Mouse (Mus musculus) T-helper 17 cell (primary cell): ENCODE measurements around the gene Pimreg.

Source experiments
- in situ Hi-C, 2 experiments: fragments of 300-600 bp; cut with MboI, MseI; formaldehyde crosslinking; loops; 1 replicate in 1 of 2; 2 replicates in 1 of 2; pipeline ENCODE4 v1.15.1; 2025; ENCODE audit warnings: high pct_unique_total_duplicates in 2 of 2

The Pimreg gene

DNA sequence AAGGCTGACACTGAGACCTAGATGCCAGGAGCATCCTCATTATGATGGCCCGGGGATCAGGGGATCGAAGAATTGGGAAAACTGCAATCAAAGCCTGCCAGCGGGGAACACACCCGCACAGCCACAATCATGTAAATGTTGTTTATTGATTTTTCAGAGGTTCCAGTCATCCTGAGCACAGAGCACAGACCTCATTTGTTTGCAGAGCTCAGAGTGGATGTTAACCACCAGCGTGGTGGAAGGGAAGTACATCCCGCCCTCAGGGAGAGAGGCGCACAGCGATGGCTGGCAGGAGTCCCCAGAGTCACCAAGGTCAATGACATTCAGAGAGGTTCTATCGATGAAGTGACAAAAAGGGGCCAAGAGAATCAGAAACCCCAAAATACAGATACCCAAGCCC, 14.0 kb upstream of the Pimreg start:
- in situ Hi-C loops = loop anchor here (10.0 to 25.0 kb wide), 2 partner anchors 353 to 991 kb away; partner anchors contain the start of gene 6330403K07Rik (in 1 of the 2)

DNA sequence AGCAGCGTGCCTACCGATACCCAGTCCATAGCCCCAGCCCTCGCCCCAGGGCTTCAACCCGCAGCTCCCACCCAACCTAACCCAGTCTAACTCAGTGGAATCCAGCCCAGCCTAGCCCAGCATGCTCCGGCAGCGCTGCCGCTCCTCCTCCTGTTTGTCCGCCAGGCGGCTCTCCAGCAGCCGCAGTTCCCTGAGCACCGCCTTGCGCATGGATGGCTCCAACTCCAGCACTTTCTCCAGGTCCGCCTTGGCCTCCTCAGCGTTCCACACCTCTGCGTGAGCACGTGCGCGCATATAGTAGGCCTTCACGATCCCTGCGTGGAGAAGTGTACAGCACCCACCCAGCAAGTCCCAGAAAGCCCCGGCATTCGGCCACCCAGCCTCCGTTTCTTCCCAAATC, 12.7 kb upstream of the Pimreg start:
- in situ Hi-C loops = loop anchor here (10.0 to 25.0 kb wide), 2 partner anchors 354 to 992 kb away; partner anchors contain the start of gene 6330403K07Rik (in 1 of the 2)

DNA sequence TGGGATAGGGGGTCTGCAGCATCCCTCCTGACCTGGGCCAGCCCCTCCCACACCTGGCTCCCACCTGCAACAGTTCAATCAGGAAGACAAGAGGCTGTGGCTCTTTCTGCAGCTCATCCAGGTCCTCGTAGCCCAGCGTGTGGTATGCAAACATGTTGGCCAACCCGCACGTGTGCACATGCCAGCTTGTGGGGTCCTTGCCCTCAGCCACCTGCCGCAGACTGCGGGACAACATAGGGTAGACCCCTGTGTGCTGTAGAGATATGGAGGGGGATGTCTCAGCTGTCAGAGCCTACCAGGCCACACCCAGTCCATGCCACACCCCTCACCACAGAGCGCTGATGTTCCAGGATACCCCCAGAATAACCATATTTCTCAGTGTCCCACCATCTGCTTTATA, 10.5 kb upstream of the Pimreg start:
- in situ Hi-C loops = loop anchor here (10.0 to 25.0 kb wide), 2 partner anchors 697 to 994 kb away; partner anchors contain the start of gene 6330403K07Rik (in 1 of the 2)

DNA sequence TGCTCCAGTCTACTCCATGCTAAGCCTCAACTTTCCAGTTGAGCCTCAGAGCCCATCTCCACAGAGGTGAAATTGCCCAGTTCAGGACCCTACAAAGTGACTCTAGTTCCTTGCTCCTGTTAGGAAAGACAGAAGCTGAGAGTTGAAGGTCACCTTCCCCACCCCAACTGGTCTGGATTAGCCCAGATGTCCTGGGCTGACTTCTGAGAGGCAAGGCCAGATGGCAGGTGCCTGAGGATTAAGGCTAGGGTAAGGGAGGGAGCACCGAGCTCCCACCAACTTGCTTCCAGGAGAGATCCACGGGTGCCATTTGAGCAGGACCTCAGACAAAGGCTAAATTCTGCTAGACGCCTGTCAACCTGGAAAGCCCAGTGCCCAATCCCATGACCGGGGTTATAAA, 9.7 kb upstream of the Pimreg start:
- in situ Hi-C loops = loop anchor here (10.0 to 25.0 kb wide), 2 partner anchors 697 to 995 kb away; partner anchors contain the start of gene 6330403K07Rik (in 1 of the 2)

DNA sequence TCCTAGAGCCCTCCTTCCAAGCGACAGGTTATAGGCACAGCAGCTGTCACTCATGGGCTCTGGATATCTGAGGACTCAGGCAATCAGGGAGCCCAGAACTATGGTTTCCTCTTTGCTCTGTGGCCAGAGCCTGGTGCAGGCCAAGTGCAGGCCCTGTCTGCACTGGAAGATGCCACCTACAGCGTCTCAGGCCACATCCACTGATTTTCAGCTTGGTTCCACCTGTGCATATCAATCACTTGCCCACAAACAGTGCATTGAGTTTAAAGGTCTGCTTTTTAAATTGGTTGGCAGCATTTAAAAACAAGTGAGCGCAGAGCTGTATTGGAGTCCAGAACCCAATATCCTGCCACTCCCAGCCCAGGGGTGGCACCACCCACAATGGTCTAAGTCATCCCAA, 9.2 kb upstream of the Pimreg start:
- in situ Hi-C loops = loop anchor here (10.0 to 25.0 kb wide), 2 partner anchors 698 to 995 kb away; partner anchors contain the start of gene 6330403K07Rik (in 1 of the 2)

DNA sequence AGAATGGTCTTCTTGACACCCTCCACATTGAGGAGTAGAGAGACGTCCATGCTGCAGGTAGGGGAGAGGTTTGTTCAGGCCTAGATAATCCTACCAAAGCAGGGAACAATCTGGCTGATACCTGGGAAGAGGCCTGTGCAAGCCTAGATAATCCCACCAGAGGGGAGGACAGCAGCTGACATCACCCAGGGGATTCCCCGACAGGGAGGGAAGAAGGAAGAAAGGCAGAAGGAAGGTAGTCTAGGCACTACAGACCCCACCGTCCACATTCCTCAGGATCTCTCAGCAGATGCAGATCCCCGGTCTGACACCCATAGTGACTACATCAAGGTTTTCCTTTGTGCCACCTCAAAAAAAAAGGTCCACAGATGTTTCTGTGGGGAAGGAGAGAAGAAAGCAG, 4.4 kb upstream of the Pimreg start, which contains the start of gene Aipl1:
Gene Aipl1 (minus strand): TSS at position 101 of the 400 bp plus-strand sequence.
- in situ Hi-C loops = loop anchor here (10.0 to 25.0 kb wide), 2 partner anchors 703 to 1000 kb away; partner anchors contain the start of gene 6330403K07Rik (in 1 of the 2)

DNA sequence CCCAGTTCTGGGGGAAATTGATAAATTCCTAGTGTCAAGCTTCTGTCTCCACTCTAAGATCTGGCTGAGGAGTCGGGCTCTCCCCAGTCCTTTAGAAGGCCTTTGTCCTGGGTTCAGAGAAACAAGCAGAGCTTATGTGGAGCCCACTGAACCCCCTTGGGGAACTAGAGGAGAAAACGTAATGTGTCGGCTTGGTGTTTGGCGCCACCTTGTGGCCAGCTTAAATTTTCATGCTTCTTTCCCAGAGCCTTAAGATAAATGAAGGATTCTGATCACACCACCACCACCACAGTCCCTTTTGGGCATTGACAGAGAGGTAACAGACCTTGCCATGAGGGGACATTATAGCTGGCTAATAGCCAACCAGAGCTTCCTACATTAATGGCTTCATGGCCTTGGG, 3.8 kb upstream of the Pimreg start:
- in situ Hi-C loops = loop anchor here (10.0 to 25.0 kb wide), 2 partner anchors 703 to 1001 kb away; partner anchors contain the start of gene 6330403K07Rik (in 1 of the 2)

DNA sequence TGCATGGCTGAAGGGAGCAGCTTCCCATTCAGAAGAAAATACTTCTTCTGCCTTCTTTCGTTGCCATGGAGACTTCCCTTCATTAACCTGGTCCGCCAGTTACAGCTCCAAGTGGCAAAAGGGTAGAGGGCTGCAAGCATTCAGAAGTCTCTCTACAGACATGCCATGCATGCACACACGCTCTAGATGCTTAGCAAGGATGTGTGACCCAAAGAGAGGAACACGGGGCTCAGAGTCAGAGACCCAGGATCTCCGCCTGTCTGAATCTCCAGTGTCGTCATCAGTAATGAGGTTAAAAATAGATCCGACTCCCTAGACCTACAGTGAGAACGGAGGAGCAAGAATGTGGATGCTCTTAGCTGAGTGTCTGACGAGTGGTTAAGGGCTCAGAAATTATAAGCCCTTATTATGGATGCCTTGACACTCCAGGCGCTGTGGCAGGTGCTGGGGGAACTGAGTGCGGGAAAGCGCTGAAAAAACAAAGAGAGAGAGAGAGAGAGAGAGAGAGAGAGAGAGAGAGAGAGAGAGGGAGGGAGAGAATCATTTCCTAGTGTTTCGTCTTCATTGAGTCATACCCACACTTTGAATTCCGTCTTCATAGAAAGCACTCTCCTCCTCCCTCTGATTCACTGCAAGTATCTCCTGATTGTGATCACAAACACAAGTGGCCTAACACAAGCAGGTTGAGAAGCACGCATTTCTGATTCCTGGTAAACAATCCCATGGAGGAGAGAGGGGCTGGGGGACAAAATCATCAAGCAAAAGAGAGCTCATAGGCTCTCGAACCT, 2.0 kb upstream of the Pimreg start:
- in situ Hi-C loops = loop anchor here (10.0 to 25.0 kb wide), 2 partner anchors 705 to 1002 kb away; partner anchors contain the start of gene 6330403K07Rik (in 1 of the 2)

DNA sequence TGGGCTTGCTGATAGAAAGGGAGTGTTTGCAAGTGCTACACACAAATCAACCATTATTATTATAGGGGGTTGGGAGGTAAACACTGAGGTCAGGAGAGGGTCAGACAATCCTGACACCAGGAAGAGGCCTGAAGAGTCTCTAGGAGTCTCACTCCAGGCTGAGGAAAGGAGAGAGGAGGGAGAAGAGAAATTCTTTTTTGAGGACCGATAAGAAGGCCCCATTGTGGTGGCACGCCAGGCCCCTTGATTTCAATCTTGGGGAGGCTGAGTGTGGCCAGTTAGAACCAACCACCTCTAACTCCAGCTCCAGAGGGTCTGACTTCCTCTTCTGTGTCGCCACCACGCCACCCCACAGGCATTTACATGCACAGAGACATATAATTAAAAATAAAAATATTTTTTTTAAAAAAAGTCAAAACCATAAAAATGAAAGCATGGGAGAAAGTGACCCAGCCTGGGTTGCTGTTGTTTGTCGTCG, 503 bp upstream of the Pimreg start:
- in situ Hi-C loops = loop anchor here in 1 of 2 experiments (25.0 kb wide), 1 partner anchor 1004 kb away; the partner anchor contains the start of gene 6330403K07Rik

DNA sequence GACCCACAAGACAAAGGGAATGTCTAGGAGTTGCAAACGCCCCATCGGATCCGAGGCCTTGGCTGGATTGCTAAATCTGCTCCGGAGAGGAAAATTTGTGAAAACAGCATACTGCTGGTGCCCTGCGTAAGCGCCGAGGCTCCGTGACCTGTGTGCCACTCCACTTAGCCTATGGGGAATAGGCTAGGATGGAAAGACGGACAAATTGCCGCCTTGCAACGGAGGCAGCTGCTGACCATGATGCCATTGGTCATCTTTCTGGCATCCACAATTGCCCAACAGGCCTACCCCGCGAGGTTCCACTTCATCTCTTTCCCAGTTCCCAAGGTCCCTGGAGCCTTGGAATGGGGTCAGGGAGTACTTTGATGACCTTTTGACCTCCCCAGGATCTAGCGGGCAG, 799 bp downstream of the Pimreg start:
- in situ Hi-C loops = loop anchor here in 1 of 2 experiments (25.0 kb wide), 1 partner anchor 1005 kb away; the partner anchor contains the start of gene 6330403K07Rik

DNA sequence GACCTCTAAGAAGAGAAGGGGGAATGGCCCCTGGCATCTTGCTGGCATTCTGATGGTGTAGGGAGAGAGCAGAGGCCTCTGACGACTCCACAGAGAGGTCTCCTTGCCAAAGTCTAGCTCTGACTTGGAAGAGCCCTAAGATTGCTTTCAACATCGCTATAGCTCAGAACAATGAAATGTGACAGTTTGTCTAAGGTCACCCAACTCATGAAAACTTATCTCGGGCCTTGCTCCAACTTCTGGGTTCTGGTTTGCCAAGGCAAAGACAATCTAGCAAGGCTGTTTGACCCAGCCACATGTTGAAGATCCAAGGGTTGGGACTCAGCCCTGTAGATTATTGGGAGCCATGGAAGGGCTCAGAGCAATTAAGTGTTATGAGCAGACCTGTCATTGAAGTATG, 2.4 kb downstream of the Pimreg start:
- in situ Hi-C loops = loop anchor here in 1 of 2 experiments (25.0 kb wide), 1 partner anchor 1007 kb away; the partner anchor contains the start of gene 6330403K07Rik

DNA sequence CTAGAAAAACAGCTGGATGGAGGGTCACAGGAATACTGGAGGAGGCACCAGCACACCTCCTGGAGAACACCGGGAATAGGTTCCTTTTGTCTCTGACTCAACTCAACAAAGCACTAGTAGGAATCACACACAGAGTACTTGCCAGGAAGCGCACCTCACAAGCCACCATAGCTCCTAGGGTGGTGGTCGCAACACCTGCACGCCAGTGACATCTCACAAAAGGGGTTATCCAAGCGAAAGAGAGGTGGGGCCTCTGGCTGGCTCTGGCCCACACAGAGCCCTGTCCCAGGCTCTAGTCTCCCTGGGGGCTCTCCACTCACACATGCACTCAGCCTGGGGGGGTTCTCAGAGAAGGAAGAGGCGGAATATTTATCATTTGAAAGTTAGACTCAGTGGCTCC, 6.9 kb downstream of the Pimreg start:
- in situ Hi-C loops = loop anchor here in 1 of 2 experiments (25.0 kb wide), 1 partner anchor 1011 kb away; the partner anchor contains the start of gene 6330403K07Rik

DNA sequence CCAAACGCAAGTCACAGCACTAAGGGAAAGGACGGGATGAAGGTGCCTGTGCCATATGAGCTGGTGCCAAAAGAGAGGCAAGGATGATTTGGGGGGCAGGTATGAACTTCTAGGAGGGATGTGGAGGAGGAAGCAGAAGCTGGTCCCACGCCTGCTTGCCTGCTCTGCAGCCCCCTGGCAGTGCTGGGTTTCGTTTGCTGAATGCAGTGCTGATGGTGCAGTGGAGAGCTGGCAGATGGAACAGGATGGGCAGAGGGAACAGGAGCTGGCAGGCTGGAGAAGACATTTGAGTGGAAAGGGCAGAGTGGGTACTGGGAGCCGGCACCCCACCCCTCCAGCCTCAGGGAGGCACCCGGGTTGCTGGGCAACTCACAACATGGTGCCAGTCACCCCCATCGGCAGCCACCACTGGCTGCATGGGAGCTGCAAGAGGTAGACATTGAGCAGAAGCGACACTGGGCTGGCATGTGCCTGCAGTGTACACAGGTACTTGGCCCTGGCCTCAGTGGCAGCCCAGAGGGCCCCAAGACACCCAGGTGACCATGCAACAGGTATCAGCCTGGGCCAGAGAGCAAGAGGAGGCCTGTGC, 7.4 kb downstream of the Pimreg start:
- in situ Hi-C loops = loop anchor here in 1 of 2 experiments (25.0 kb wide), 1 partner anchor 1012 kb away; the partner anchor contains the start of gene 6330403K07Rik

DNA sequence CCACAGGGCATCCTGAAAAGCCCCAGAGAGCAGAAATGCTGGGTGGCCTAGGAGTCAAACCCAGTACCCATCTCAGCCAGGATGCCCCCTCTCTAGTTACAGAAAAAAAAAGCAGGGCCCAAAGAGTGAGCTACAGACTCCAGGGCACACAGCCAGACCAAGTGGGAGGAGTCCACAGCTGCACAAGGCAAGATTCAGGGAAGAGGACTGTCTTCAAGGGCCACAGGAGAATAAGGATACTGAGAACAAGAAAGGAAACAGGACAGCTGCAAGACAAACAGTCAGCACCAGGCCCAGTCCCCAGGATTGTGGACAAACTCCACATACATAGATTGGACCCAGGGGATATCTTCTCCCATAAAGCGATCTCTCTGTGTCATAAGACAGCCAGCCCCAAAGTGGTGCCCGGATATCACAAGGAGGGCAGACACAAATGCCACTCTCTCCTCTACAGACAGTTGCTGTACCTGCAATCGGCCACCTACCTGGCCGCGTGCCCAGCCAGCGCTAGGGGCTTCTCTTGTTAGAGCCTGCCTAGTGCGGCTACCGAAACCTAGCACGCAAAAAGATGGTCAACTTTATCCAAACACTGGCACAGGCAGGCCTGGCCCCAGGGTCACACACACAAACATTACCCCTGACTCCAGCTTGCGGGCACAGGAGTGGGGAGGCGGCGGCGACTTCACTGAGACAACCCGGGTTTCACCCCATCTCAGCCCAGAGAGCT, 8.5 kb downstream of the Pimreg start:
- in situ Hi-C loops = no loop called here

DNA sequence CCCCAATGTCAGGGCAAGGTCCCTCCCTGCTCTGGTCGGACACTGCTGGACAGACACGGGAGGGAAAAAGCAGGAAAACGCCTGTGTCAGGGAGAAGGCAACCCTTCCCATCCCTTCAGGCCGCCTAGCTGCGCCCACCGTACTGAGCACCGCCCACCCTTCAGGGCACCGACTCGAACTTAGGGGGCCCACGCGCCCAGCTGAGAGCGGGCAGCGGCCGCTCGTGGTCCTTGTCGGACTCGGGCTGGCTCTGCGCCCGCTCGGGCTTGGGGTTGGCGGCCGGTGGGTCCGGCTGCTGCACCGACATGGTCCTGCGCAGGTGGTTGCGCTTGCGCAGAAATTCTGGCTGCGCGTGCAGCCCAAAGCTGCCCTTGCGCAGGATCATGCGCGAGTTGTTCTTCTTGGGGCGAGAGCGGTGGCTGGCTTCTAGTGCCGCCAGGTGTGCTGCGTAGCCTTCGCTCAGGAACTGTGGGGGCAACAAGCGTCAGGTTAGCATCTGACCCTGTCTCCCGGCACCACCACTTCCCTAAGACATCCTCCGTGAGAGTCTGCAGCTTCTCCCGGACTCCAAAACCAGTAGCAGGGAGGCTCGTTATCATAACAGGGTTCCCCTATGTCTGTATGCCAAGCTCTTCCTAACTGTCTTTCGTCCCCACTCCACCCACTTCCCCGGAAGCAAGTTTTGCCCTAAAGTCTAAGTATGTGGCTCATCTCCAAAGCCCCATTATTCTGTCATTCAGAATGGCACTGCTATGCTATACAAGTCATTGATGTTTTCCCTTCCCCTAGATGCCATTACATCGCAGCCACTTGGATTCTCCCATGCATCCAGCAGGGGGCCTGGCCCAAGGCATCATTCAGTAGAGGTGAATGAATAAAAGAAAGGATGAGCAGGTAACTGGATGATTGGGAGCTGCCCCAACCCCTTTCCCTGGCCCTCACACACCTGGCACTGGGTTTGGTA, 9.3 kb downstream of the Pimreg start:
- in situ Hi-C loops = no loop called here

DNA sequence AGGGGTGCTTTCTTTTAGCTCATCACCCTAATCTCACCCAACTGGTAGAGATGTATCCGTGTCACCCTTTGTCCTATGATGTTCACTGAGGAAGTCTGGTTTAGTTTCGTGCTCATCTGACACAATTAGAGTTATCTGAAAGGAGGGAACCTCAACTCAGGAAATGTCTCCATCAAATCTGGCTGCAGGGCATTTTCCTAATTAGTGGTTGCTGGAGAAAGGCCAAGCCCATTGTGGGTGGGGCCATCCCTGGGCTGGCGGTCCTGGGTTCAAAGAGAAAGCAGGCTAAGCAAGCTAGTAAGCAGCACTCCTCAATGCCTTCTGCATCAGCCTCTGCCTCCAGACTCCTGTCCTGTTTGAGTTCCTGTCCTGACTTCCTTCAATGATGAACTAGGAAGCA, 10.4 kb downstream of the Pimreg start:
- in situ Hi-C loops = no loop called here

DNA sequence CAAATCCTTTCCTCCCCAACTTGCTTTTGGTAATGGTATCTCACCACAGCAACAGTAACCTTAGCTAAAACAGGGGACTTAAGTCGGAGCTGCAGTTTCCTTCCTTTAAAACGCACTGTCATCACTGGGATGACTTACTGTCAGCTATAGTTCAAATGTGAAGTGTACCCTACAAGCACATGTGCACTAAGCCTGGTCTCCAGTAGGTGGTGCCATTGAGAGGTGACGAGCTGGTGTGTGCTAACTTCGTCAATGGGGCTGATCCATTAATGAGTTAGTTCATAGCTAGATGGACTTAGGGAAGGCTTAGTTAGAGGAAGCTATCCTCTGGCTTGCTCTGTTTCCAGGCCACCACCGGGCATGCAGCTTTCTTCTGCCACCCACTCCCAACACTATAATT, 10.8 kb downstream of the Pimreg start:
- in situ Hi-C loops = no loop called here

DNA sequence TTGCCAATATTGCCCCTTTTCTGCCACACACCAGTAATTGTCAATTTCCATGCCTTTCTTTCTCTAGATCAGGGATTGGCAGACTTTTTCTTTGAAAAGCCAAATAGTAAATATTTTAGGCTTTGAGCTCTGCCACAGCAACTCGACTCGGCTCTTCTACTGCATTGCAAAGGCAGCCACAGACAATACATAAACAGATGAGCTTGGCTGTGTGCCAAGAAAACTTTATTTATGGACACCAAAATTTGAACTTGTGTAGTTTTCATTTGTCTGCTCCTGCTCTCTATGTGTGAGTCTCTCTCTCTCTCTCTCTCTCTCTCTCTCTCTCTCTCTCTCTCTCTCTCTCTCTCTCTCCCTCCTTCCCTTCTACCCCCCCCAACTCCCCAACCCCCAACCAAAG, 13.3 kb downstream of the Pimreg start:
- in situ Hi-C loops = no loop called here

DNA sequence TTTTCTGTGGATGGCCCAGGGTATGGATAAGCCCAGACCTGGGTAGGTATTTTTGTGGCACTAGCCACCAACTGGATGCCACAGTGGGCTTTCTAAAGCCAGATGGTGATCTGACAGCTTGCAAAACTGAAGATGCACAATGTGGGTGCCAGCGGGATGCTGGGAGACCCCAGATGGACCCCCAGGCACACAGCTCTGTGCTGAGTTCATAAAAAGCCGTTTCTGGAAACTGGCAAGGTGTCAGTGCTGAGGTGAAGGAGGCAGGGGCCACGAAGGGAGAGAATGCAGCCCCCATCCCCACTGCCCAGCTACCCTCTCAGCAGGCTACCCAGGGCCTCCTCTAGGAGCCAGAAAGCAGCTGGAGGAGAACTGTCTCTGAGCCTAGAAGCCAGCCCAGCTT, 15.3 kb downstream of the Pimreg start:
- in situ Hi-C loops = no loop called here

DNA sequence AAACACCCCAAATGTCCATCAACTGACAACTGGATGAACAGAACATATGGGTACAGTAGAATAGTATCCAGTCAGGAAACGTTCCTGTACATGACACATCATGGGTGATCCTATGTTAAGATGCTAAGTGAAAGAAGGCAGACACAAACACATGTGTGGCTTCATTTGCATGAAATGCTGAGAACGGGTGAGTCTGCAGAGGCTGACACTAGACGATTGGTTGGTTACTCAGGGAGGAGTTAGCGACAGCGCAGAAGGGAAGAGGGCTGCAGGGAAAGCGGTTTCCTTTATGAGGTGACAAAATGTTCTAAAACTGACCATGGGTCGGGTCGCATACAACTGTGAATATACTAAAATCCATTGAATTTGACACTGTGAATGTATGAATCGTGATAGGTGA, 18.6 kb downstream of the Pimreg start:
- in situ Hi-C loops = no loop called here
